Mouse (Mus musculus) frontal cortex, adult 2 months (tissue): Measurements from ENCODE around the gene Gm9918. TPM values are rescaled to one million over a fixed set of nuclear protein-coding genes. Genes with fewer than 3 reads are reported as not detected.

Experiments used
- DNase-seq, 2 experiments: peaks; one replicate each; pipeline ENCODE4 v3.0.0; 2022; ENCODE audit warnings: low spot score in 1 of 2; ENCODE audit errors: extremely low spot score in 1 of 2
- polyA plus RNA-seq: library from polyadenylated mRNA; depleted of rRNA; stranded (reverse); fragments of >200 nt; gene quantifications from 2 replicates; pipeline ENCODE4 v1.2.3, GENCODE M21; 2012

The Gm9918 gene
- polyA plus RNA-seq, 1 experiment, result 0.08 TPM

DNA sequence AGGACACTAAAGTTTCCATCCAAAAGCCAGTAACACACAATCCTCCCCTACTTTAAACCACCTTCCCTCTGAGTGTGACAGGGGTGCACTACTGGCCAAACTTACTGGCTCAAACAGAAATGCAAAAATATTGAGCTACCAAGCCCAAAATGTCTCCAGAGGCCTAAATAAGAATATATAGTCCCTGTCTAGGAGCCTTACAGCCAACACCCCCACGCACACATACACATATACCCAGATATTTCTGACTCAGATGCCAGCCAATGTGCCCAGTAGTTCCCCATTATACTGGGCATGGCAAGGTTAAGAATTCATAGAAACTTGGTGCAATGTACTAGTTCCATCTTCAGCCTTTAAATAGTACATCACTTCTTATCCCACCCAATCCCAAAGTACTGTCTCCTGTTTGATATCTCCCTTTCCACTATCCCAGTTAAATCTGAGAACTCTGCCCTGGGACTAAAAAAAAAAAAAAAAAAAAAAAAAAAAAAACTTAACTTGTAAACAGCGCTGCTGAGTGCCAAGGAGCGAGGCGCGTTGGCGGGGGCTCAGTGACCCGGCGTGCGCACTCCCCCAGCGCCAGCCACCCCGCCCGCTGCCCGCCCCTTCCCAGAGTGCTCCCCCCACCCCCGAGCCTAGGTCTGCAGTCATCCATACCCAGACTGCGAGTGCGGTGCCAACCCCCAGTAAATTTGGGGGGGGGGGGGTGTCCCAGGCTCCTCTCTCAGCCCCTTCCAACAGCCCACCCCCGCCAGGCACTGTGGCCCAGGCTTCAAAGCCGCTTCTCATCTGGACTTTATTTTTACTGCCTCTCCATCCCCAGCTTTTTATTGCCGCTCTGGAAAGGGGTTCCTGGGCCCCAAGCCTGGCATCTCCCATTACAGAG is 25.8 kb upstream of the Gm9918 start:
- no peak for DNase-seq

DNA sequence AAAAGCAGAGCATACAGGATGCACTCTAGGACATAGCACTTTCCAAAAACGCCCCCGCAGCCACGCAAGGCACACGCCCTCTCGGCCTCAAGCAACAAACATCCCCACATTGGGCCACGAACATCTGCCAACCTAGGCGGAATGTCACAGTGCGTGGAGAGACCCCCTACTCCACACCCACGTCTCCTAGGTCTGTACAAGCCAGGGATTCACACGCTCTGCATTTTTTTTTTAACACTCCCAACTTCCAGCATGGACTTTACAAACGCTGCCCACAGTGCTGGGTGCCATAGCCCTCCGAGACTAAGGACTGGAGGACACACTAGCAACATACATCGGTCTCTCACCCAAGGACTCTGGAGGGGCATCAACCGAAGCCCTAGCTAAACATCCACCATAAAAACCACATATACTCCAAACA is 24.9 kb upstream of the Gm9918 start:
- no peak for DNase-seq

DNA sequence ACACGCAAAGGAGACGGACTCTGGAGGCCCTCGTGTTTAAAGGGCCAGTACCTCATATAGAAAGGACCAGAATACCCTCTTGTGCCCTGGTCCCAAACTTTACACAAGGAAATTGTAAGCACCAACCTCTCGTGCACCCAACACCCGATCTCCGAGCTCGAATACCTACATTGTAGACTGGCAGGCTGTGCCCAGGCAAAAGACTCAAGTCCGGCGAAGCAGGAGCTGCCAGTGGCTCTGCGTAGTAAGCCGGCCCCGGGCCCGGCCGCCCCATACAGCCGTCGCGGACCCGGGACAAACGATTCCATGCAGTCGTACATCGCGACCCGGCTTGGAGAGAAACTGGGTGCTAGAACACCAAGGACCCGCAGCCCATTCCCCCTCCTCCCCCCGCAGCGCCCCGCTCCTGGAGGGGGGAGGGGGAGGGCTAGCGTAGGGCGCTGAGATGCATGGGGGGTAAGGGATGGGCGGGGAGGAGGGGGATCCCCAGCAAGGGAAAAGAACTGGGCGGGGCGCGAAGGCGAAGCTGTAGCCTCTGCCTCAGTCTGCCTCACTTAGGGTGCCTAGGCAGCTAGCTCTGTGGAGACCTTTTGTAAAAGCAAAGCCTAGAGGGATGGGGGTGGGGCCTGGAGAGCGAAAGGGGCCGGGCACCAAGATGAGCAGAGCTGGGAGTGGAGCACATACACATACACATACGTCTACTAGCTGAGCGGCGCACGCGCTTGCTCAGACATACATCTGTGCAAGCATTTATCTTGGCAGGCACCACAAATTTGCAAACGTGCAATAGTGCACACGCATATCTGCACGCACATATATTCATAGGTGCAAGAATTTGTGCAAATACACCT is 24.2 kb upstream of the Gm9918 start:
- peak; percentile 70 to 78 for DNase-seq

DNA sequence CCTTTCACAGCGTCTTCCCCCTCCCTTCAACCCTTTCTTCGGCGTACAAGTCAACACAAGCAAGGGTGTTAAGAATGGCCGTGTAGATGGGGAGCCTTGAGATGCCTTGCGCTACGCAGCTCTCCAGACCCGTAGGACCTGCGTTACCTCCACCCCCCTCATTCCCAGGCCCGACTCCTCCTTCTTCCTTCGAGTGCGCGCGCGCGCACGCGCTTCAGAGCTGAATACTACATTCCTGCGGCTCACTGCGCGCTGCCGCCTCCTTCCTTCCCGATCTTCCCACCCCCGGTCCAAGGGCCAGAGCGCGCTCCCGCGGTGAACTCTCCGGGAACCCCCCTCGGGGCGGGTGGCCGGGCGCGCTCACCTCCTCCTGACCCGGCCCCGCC is 23.5 kb upstream of the Gm9918 start:
- DNase-seq, result peak; percentile 81 to 88

DNA sequence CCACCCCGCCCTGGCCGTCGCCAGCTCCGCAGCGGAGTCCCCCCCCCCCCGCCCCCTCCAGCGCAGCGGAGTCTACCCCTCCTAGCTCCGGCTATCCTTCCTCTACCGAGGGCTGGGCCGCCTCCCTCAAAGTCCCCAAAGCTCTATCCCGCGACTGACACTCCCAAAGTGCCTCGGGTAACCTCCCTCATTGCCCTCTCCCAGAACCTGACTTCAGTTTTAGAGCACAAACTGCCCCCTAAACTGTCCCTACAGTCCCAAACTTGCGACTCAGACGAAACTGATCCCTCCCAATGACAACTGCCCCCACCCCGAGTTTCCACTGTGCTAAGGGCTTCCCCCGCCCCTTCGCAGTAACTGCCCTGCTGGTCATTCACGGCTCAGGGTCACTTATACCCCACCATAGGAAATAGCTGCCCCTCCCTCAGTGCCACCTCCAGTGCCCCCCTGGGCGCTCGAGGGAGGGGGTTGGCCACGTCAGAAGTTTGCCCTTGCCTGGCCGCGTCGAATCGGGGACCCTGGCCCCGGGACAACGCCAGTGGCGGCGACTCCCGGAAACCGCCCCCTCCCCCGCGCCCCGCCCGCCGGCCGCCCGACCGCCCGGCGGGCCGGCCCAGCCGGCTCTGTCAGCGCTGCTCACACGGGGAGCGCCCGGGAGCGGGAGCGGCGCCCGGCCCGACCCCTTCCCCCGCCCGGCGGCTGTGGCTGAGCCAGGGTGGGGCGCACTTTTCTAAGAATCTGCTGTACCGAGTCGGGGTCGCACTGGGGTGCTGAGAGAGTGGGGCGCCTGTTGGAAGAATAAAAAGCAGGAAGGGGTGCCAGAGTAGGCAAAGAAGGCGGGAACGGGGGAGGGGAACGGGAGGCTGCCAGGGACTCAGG is 22.9 kb upstream of the Gm9918 start:
- DNase-seq, result peak in 1 of 2 experiments; percentile 46

DNA sequence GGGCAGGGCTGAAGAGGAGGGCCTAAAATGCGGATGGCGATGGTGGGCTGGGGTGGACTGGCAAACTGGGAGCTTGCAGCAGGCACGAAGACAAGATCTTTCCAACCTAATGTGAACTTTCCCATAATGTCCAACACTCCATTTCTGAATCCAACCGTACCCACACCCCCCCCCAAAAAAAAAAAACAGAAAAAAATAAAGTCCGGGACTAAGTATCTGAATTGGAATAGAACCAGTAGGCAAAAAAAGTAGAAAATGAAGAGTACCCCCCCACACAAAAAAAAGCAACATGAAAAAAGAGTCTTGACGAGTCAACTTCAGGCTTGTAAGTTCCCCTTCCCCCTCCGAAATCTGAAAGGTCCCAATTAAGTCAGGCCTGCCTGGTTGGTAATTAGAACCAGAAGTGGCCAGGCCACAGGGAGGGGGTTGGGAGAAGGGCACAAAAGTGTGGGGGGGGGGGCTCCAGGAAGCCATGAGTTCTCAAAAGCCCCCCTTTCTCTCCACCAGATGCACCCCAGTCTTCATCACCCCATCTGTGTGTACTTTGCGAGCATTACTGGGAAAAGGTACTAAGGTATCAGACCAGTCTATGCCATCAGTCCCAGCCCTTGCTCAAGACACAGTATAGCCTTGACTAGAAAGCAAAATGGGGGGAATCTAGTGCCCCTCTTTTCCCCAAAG is 22.1 kb upstream of the Gm9918 start:
- no peak for DNase-seq

DNA sequence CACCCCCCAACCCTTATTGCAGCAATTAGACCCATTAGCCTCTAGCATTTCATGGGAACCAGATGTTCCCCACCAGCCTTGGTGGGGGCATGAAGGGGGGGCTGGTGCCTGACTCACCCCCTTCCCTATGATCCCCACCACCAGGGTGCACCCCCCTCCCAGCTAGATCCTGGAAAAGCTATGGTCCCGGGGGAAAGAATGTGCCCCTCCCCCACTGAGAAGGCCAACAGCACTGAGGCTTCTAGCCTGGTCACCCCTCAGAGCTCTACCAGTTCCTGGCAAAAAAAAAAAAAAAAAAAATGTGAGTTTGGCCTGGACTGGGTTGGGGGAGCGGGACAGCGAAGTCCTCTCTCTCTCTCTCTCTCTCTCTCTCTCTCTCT is 21.6 kb upstream of the Gm9918 start:
- DNase-seq, result no peak

DNA sequence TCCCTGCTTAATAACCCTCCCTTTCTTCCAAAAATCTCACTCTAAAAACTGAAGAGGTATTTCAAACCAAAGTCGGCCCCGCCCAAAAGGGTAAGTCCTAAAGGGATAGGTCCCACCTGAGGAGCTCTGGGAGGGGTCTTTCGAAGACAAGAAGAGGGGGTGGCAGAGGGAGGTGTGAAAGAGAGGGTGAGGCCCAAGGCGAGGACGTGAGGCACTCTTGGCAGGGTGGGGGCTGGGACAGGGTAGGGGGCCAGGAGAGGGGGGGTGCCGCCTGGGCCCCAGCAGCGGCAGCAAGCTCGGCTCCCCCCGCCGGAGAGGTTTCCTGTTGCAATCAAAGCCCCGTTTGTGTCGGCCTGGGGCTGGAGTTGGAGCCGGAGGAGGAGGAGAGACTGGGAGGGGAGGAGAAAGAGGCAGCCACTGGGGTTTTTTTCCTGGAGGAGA is 21.1 kb upstream of the Gm9918 start:
- DNase-seq, result no peak

DNA sequence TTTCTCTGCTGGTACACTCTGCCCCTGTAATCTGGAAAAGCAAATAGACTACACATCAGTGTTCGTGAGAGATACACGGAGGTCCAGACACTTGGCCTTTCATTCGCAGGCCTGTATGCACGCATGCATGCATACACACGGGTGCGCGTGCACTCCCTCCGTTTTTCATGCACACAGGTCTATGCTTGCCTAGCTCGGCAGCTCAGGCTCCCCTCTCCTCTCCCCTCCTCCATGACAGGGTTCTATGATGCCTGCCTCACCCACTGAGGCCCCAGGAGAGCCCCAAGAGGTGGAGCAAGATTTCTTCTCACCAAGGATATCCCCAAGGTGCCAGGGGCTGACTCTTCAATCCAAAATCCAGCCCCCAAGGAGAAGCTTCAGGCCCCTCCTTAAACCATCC is 20.4 kb upstream of the Gm9918 start:
- no peak for DNase-seq

DNA sequence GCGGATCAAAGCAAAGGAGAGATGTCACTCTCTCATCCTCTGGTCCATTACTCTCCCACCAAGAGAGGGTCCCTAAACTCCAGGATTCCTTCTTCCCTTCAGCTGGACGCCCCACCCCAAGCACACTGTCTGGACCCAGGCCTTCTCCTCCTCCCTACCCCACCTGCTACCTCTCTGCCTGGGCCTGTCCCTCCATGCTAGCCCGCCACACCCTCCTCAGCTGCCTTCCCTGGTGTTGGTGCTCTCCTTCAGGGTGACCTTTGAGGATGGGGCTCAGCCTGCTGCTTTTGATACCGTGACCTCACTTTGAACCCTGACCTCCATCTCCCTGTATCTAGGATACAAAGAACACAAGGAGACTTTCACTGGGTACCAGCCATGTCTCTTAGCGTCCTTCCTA is 19.8 kb upstream of the Gm9918 start:
- DNase-seq, result no peak

DNA sequence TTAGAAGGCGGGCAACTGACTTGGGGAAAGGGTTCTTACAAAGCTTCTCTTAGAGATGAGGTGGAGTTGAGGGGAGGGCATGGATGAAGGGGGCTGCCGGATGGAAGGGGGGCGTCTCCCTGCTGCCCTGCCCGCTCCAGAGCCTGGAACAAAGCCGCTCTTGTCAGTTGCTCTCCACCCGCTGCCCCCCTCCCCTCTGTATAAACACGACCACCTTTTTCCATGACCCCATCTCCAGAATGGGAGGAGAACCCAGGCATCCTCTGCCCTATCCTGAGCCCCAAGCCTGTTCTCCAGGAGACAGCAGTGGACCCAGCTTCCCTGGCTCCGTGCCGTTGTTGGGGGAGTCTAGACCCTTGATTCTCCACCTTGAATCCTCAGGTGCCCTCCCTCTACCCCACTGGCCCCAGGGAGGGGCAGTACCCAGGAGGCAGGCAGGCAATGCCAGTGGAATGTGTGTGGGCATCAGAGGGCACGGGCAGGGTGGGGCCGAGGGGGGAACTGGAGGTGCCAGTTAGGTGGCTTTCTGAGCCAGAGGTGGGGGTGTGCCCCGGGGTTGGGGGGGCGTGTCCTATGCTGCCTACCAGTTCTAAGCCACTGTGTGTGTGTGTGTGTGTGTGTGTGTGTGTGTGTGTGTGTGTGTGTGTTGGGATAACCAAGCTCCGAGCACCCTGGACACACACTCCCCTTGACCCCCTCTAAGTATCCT is 14.7 kb upstream of the Gm9918 start:
- no peak for DNase-seq

DNA sequence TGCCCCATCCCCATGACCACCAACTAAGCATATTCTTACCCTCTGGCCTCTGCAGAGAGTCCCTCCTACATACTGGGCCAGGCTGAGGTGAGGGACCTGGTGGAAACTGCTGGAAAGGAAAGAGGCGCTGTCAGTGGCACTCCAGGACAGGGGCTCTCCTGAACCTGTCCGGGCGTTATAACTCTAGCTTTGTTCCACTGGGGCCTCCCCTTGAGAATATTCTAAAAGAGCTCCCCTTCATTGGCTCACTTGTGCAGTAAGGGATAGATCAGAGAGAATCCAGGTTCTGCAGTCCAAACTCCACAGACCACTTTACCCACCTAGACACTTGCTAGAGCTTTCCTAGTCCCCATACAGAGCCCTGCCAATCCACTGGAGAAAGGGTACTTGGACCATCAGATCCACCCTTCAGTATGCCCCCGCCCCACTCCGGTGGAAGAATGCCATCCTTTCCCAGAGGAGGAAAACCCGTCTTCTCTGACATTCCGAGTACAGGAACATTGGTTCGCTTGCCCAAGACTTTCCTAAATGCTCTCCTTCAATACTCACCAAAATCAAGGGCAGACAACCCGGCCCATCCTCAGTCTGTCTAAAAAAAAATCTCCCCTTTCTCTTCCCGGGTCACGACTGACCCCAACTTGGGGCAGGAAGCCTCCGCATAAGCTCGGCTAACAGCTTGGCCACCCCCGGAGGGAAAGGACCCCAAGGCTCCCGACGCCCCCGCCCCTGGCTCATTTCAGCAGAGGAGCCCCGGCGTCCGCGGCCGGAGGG is 13.7 kb upstream of the Gm9918 start:
- peak in 1 of 2 experiments; percentile 53 for DNase-seq

DNA sequence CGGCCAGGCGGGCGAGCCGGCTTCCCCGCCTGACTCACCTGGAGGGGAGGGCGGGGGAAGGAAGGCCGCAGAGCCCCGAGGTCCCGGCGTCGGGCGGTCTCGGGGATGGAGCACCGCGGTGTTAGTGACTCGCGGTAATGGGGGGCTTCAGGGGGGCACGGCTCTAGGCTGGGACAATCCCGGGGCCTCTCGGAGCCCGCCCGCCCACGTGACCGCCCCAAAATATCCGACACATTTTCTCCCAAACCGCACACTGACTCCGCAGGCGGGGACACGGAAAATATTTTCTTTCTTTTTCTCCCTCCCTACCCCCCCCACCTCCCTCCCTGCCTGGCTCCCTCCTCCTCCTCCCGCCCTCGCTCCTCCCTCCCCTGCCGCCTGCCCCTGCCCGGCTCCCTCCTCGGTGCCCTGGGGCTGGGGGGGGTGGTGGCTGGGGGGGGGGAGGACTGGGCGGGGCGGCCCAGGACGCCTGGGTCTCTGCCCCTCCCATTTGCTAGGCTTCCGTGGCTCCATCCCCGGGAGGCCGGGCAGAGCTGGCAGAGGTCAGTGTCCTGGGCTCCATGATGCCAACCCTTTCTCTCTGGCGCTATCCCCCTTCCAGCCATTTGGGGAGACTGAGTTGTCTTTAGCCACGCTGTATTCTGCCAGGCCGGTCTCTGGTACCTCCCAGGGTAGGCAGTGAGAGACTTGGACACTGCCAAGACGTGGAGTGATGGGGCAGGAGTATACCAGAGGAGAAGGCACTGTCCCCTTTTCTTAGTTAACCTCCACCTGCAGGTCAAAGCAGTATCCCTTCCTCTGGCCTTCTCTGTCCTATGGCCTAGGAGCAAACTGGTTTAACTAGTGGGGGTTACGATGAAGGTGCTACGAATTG is 12.9 kb upstream of the Gm9918 start, which contains the start of gene Rarg:
Gene Rarg, minus strand, starts transcription at position 316 of the 874 bp plus-strand sequence.
- peak in 1 of 2 experiments; percentile 33 for DNase-seq

DNA sequence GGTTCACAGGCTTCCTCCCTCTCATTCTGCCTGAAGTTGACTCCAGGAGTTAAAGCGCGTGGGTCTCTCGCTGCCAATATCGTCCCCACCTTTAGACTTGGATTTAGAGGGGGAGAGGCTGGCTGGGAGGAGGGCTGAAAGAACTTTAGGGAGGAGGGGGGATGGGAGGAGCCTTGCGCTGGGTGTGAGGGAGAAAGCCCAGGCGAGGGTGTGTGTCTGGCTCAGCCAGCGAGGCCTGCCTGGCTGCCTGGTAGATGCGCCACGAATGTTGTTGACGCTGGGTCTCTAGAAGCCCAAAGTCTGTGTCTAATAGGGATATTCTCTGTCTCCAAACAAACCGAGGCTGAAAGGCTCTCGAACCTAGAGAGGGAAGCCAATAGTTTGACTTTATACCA is 12.3 kb upstream of the Gm9918 start:
- peak in 1 of 2 experiments; percentile 72 for DNase-seq

DNA sequence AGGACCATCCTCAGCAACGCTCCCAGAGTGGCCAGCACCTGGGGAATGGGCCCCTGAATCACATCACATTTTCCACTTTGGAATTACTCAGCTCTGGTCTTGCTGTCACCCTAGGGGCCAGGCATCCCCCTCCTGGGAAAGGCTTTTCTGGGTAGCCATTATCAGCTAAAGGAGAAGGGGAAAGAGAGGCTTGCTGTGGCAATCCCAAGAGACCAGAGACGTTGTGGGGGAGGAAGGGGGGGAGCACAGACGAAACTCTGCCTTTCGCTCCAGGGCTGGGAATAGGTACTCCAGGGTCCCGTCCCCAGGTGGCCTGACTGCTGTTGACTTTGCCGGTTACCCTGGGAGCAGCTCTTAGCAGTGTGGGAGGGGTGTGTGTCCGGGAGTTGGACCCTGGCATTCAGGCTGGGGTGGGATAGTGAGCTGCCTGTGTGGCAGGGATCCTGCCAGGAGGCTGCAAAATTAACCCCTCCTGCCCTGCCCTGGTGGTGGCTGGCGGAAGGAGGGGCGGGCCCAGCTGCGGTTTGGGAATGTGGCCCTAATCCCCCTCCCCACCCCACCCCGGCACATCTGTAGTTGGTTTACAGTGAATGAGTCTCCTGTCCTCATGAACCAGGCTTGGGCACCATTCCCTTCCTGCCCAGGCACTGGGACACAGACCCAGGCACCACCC is 11.6 kb upstream of the Gm9918 start:
- no peak for DNase-seq

DNA sequence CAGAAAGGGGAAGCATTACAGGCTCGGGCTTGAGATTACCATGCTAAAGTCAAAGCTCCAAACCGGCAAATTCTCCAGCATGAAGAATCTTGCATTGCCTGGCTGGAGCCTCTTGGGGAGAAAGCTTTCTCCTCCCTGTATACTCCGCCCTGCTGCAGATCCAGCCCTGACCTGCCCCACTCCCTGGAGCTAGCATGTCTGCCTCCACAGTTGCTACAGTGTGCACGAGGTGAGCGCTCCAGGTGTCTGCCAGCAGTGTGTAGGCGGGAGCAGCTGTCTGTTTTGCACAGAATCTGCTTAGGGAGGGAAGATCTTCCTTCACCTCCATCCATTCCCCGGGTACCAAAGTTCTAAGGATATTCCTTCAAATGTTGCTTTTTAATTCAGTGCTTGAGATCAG is 7.8 kb upstream of the Gm9918 start:
- peak in 1 of 2 experiments; percentile 77 for DNase-seq

DNA sequence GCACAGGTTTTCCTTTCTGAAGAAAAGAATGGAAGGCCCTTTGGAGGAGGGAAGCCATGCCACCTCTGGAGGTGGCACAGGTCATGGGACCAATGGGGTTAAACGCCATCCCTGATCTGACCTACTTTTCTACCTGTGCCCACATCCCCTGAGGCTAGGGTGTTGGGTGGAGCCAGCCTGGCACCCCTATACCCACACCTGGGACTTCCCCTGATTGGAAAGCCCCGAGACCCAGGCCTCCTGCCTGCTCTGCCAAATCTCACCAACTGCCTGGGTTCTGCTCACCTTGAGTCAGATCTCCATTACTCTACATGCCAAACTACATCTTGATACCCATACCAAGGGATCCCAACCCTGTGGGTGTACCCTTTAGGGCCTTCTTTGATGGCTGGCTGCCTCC is 7.3 kb upstream of the Gm9918 start:
- DNase-seq, result no peak
